Mouse (Mus musculus): Measurements from ENCODE around the gene Stx18. TPM values are rescaled to one million over a fixed set of nuclear protein-coding genes. Genes with fewer than 3 reads are reported as not detected.

Stx18 gene
- polyA plus RNA-seq, 1 experiment, result 2.3 TPM

GRCm38 (mm10) chr5:38065454-38065853, 26.9 kb downstream of the Stx18 start:
- Histone ChIP-seq H3K4me1 (ENCODE audit: control insufficient read depth) (no peaks in the 10 kb centered on the region), H3K9me3 (ENCODE audit: control insufficient read depth, low read length) (no peaks in the 10 kb centered on the region), H3K36me3 (ENCODE audit: control insufficient read depth) (no peaks in the 10 kb centered on the region), H3K27me3 (ENCODE audit: control insufficient read depth) (no peaks in the 10 kb centered on the region), H3K4me3 (replicated peaks) (no peak overlapping the region)
- TF ChIP-seq GATA1 (IDR thresholded peaks at IDR 0.05; ENCODE audit: low read length), result no peak
- no peak for TF ChIP-seq TAL1 (IDR thresholded peaks at IDR 0.05; ENCODE audit: low read length)

DNA sequence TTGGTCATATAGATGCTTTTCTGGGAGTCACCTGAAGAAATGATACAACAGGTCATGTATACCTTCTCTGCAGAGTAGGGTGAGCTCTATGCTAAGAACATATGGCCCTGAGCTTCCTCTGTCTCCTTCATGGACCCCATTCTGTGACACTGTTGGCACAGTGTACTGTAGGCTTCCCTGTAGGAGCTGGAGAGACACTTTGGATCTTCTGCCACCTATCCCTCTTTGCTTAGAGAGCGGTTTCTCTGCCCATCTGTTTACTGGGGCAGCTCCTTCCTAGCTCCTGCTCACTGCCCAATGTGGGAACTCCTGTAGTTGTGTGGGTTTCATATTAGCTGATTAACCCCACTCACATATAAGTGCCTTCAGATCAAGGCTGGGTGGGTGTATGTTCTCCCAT, 28.1 kb downstream of the Stx18 start:
- H3K9me3 ChIP-seq (ENCODE audit: control insufficient read depth, low read length), result no peaks in the 10 kb centered on the region
- TF ChIP-seq GATA1 (IDR thresholded peaks at IDR 0.05; ENCODE audit: low read length), result no peak
- no peak for TF ChIP-seq TAL1 (IDR thresholded peaks at IDR 0.05; ENCODE audit: low read length)
- H3K4me3 ChIP-seq (replicated peaks), result no peak overlapping the region
- no peaks in the 10 kb centered on the region for H3K36me3 ChIP-seq (ENCODE audit: control insufficient read depth)
- H3K27me3 ChIP-seq (ENCODE audit: control insufficient read depth), result no peaks in the 10 kb centered on the region
- no peaks in the 10 kb centered on the region for H3K4me1 ChIP-seq (ENCODE audit: control insufficient read depth)

DNA sequence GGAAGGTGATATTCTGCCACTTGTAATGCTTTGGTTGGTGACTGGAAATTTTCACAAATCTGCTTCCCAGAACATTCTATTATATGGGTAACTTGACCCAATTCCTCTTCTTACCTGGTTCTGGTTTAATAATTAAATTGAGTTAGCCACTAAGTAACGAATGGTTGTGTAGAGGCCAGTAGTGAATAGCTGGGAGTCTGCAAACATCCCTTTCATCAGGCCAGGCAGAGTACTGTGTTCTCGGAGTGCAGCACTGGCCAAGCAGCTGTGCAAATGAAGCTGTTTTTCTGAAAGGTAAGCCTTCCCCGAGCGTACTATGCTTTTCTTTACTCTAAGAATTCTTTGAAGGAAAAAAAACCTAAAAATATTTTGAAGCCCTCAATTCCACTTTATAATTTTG, 37.8 kb downstream of the Stx18 start:
- no peaks in the 10 kb centered on the region for H3K4me1 ChIP-seq (ENCODE audit: control insufficient read depth)
- TF ChIP-seq TAL1 (IDR thresholded peaks at IDR 0.05; ENCODE audit: low read length) (no peak), GATA1 (IDR thresholded peaks at IDR 0.05; ENCODE audit: low read length) (no peak)
- no peak overlapping the region for H3K4me3 ChIP-seq (replicated peaks)
- no peaks in the 10 kb centered on the region for H3K36me3 ChIP-seq (ENCODE audit: control insufficient read depth)
- no peaks in the 10 kb centered on the region for H3K27me3 ChIP-seq (ENCODE audit: control insufficient read depth)
- H3K9me3 ChIP-seq (ENCODE audit: control insufficient read depth, low read length), result no peaks in the 10 kb centered on the region

DNA sequence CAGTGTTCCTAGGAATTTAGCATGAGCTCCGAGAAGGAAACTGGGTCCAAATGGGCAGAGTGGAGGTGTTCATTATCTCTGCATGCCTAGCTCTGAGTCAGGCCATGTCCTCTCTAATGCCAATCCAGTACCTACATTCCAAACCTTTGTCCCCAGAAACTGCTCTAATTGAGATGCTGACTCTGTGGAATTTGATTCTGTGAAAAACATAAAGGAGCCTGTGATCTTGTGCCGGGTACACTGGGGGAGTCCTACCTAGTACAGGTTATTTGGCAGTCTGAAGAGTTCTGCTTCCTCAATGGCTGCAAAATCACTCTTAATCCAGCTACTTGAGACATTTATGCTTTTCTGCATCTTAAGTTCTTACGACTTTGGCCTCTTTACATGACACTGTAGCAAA, 40.0 kb downstream of the Stx18 start:
- Histone ChIP-seq H3K27me3 (ENCODE audit: control insufficient read depth) (no peaks in the 10 kb centered on the region), H3K36me3 (ENCODE audit: control insufficient read depth) (no peaks in the 10 kb centered on the region), H3K4me3 (replicated peaks) (no peak overlapping the region), H3K9me3 (ENCODE audit: control insufficient read depth, low read length) (no peaks in the 10 kb centered on the region), H3K4me1 (ENCODE audit: control insufficient read depth) (no peaks in the 10 kb centered on the region)
- TF ChIP-seq GATA1 (IDR thresholded peaks at IDR 0.05; ENCODE audit: low read length), result no peak
- no peak for TF ChIP-seq TAL1 (IDR thresholded peaks at IDR 0.05; ENCODE audit: low read length)

DNA sequence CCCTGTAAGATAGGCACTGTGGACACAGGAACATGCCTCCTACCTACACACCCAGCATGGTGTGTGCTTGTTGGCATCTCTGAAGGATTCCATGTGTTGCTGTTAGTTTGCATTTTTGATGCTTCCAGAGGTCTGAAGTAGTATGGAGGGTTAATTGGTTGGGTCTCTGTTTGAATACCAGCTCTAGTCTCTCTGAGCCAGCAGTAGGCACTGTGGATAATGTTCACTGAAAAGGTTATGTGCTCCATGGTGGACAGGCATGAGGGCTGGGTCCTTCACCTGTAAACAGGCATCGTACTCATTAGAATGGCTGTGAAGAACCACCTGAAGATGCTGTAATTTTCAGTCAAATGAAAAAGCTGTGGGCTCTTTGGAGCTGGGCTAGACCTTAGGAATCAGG, 41.9 kb downstream of the Stx18 start:
- Histone ChIP-seq H3K27me3 (ENCODE audit: control insufficient read depth) (no peaks in the 10 kb centered on the region), H3K4me3 (replicated peaks) (no peak overlapping the region), H3K9me3 (ENCODE audit: control insufficient read depth, low read length) (no peaks in the 10 kb centered on the region), H3K36me3 (ENCODE audit: control insufficient read depth) (no peaks in the 10 kb centered on the region), H3K4me1 (ENCODE audit: control insufficient read depth) (no peaks in the 10 kb centered on the region)
- TF ChIP-seq GATA1 (IDR thresholded peaks at IDR 0.05; ENCODE audit: low read length) (no peak), TAL1 (IDR thresholded peaks at IDR 0.05; ENCODE audit: low read length) (no peak)

GRCm38 (mm10) chr5:38082589-38082988, 44.0 kb downstream of the Stx18 start:
- TF ChIP-seq GATA1 (IDR thresholded peaks at IDR 0.05; ENCODE audit: low read length) (no peak), TAL1 (IDR thresholded peaks at IDR 0.05; ENCODE audit: low read length) (no peak)
- no peaks in the 10 kb centered on the region for H3K27me3 ChIP-seq (ENCODE audit: control insufficient read depth)
- no peak overlapping the region for H3K4me3 ChIP-seq (replicated peaks)
- H3K36me3 ChIP-seq (ENCODE audit: control insufficient read depth), result no peaks in the 10 kb centered on the region
- H3K4me1 ChIP-seq (ENCODE audit: control insufficient read depth), result no peaks in the 10 kb centered on the region
- H3K9me3 ChIP-seq (ENCODE audit: control insufficient read depth, low read length), result no peaks in the 10 kb centered on the region

- Histone ChIP-seq H3K27me3 (ENCODE audit: control insufficient read depth) (no peaks in the 10 kb centered on the region), H3K36me3 (ENCODE audit: control insufficient read depth) (no peaks in the 10 kb centered on the region), H3K9me3 (ENCODE audit: control insufficient read depth, low read length) (no peaks in the 10 kb centered on the region), H3K4me1 (ENCODE audit: control insufficient read depth) (no peaks in the 10 kb centered on the region), H3K4me3 (replicated peaks) (no peak overlapping the region)
- TF ChIP-seq TAL1 (IDR thresholded peaks at IDR 0.05; ENCODE audit: low read length) (no peak), GATA1 (IDR thresholded peaks at IDR 0.05; ENCODE audit: low read length) (no peak)
Measured at GRCm38 (mm10) chr5:38083362-38083761, 44.8 kb downstream of the Stx18 start.

DNA sequence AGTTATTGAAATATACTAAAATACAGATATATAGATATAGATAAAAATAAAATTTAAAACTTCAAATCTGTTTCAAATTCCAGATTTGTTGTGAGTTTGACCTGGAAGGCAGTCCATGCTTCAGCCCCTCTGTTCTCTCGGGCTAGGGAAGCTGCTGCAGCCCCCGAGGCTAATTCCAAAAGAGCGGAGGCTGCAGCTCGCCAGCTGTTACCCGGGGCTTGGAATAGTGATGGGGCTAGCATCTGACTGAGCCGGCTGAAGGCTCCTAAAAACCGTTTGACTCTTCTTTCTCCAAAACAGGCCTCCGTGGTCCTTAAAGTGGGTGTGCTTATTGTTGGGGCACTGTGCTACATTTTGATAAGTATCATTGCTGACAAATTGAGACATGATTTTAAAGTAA, 46.1 kb downstream of the Stx18 start:
- no peaks in the 10 kb centered on the region for H3K36me3 ChIP-seq (ENCODE audit: control insufficient read depth)
- H3K4me3 ChIP-seq (replicated peaks), result no peak overlapping the region
- no peaks in the 10 kb centered on the region for H3K9me3 ChIP-seq (ENCODE audit: control insufficient read depth, low read length)
- no peaks in the 10 kb centered on the region for H3K27me3 ChIP-seq (ENCODE audit: control insufficient read depth)
- no peak for TF ChIP-seq TAL1 (IDR thresholded peaks at IDR 0.05; ENCODE audit: low read length)
- no peak for TF ChIP-seq GATA1 (IDR thresholded peaks at IDR 0.05; ENCODE audit: low read length)
- no peaks in the 10 kb centered on the region for H3K4me1 ChIP-seq (ENCODE audit: control insufficient read depth)

DNA sequence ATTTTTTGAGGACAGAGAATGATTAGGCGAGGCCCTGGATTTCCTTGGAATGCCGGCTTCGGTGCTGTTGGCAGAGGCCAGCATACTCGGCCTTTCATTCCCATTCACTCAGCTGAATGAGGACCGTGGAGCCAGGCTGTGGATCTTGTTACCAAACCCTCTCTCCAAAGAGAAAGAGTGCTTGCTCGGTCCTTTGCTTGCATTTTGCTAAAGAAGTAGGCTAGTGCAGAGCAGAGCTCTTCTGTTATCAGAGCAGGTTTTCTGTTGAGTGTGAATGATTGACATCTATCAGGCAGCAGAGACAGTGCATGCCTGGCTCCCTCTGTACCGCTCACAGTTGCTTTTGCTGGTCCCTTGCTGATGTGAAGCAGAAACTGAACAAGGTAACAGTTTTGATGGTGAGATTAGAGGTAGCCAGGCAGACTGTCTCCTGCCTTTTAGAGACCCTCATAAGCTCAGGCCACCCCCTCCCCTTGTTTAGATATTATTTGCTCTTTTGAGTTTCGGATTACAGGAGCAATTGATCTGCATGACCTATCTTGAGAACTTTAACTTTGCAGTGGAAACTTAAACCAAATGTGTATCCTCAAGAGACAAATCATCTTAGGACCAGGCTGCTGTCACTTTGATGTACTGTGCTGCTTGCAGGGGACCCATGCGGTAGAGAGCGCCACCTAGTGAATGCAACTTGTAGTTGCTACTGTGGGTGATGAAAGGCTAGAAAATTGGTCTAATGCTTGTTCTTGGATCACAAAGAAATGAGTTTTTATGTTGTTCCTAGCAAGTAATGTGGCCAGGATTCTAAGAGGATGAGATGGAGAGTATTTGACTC, 47.2 kb downstream of the Stx18 start:
- Histone ChIP-seq H3K4me1 (ENCODE audit: control insufficient read depth) (no peaks in the 10 kb centered on the region), H3K27me3 (ENCODE audit: control insufficient read depth) (no peaks in the 10 kb centered on the region), H3K4me3 (replicated peaks) (no peak overlapping the region), H3K36me3 (ENCODE audit: control insufficient read depth) (no peaks in the 10 kb centered on the region), H3K9me3 (ENCODE audit: control insufficient read depth, low read length) (no peaks in the 10 kb centered on the region)
- no peak for TF ChIP-seq TAL1 (IDR thresholded peaks at IDR 0.05; ENCODE audit: low read length)
- TF ChIP-seq GATA1 (IDR thresholded peaks at IDR 0.05; ENCODE audit: low read length), result no peak

GRCm38 (mm10) chr5:38090111-38090510, 51.6 kb downstream of the Stx18 start:
- H3K27me3 ChIP-seq (ENCODE audit: control insufficient read depth), result no peaks in the 10 kb centered on the region
- no peaks in the 10 kb centered on the region for H3K9me3 ChIP-seq (ENCODE audit: control insufficient read depth, low read length)
- TF ChIP-seq GATA1 (IDR thresholded peaks at IDR 0.05; ENCODE audit: low read length) (no peak), TAL1 (IDR thresholded peaks at IDR 0.05; ENCODE audit: low read length) (no peak)
- no peaks in the 10 kb centered on the region for H3K36me3 ChIP-seq (ENCODE audit: control insufficient read depth)
- H3K4me1 ChIP-seq (ENCODE audit: control insufficient read depth), result no peaks in the 10 kb centered on the region
- H3K4me3 ChIP-seq (replicated peaks), result no peak overlapping the region
